Mouse (Mus musculus) MEL (cell line): ENCODE data around the gene Myo18a.

Source experiments
- KAT2A ChIP-seq: conservative IDR thresholded peaks from 2 replicates; pipeline ENCODE4 v1.6.1; 2012; ENCODE audit warnings: low read depth, low read length, improper control_type of control experiment, inconsistent platforms
- POLR2A ChIP-seq, 2 experiments: IDR thresholded peaks; 2 replicates each; pipeline ENCODE4 v1.6.1; 2011 to 2012; ENCODE audit warnings: low read length in 2 of 2, mild to moderate bottlenecking in 2 of 2, control low read depth in 1 of 2, improper control_type of control experiment in 1 of 2, low read depth in 1 of 2, moderate library complexity in 1 of 2; ENCODE audit not compliant: control insufficient read depth in 1 of 2, insufficient read depth in 1 of 2, poor library complexity in 1 of 2

DNA sequence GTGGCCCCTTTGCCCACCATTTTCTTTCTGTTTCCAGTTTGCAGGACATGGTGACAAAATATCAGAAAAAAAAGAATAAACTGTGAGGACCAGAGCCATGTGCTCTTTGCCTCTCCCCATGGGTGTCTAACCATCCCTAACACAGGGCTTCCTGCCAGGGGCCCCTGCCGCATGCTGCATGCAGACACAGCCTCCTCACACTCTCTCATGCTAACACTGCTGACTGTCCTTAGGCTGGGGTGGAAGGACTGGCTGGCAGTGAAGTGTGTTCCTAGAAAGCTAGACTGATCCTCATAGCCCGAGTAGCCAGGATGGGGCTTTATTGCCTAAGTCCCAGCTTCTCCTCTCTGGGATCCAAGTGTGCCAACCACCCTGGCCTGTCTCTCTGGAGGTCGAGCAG, 91.6 kb downstream of the Myo18a start:
- no peak for TF ChIP-seq POLR2A (IDR thresholded peaks at IDR 0.05; ENCODE audit: control insufficient read depth in 1 of 2, insufficient read depth in 1 of 2, low read depth in 1 of 2, low read length in 2 of 2, poor library complexity in 1 of 2)
- TF ChIP-seq KAT2A: no peak
